Mouse (Mus musculus) small intestine, adult 2 months (tissue): ENCODE measurements around the gene Armc9.

Experiments
- CTCF ChIP-seq: fragments of 200-500 bp; IDR thresholded peaks from 2 replicates; pipeline ENCODE4 v1.5.1; 2012; ENCODE audit warnings: low read depth, mild to moderate bottlenecking, control low read depth, inconsistent platforms, low read length, moderate library complexity, mixed read lengths; ENCODE audit not compliant: insufficient replicate concordance, insufficient read length; ENCODE audit errors: extremely low read depth
- POLR2A ChIP-seq: fragments of 200-500 bp; IDR thresholded peaks from 2 replicates; pipeline ENCODE4 v1.6.1; 2012; ENCODE audit warnings: low read depth, mild to moderate bottlenecking, control low read depth, inconsistent platforms, low read length, moderate library complexity

DNA sequence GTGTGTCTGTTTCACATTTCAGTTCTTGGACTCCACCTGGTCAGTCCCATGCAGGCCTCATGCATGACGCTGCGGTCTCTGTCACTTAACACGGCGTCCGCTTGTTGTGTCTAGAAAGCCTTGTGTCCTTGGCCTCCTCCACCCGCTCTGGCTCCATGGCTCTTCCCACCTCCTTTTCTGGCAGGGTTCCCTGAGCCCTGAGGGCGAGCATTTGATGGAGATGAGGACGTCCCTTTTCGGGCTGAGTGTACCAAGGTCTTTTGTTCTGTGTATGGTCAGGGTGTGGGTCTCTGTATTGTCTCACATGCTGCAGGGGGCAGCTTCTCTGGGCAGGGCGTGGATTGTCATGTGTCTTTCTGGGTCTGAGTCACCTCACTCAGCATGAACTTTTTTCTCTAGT is 81.9 kb downstream of the Armc9 start:
- TF ChIP-seq CTCF, result no peak
- no peak for TF ChIP-seq POLR2A
